Mouse (Mus musculus) small intestine, adult 2 months (tissue): Measurements from ENCODE around the gene Clba1.

Experiments
- CTCF ChIP-seq: fragments of 200-500 bp; IDR thresholded peaks from 2 replicates; pipeline ENCODE4 v1.5.1; 2012; ENCODE audit warnings: low read depth, mild to moderate bottlenecking, control low read depth, inconsistent platforms, low read length, moderate library complexity, mixed read lengths; ENCODE audit not compliant: insufficient replicate concordance, insufficient read length; ENCODE audit errors: extremely low read depth
- POLR2A ChIP-seq: fragments of 200-500 bp; IDR thresholded peaks from 2 replicates; pipeline ENCODE4 v1.6.1; 2012; ENCODE audit warnings: low read depth, mild to moderate bottlenecking, control low read depth, inconsistent platforms, low read length, moderate library complexity

GRCm38 (mm10) chr12:112760154-112760926 is 48.4 kb upstream of the Clba1 start, which contains the start of gene Pld4:
- TF ChIP-seq CTCF (no peak), POLR2A (no peak; the same call in 1 of the 2 replicates)
